Comparison of ENCODE assay signal across 27 mouse cellular contexts in genomic region chr11:115686369-115686768, GRCm38 (mm10). TPM values are rescaled to one million over a fixed set of nuclear protein-coding genes. Genes with fewer than 3 reads are reported as not detected.
DNase-seq lines count a peak whose midpoint lies in the region; ATAC-seq and TF ChIP-seq lines count a peak whose summit lies in the region.
"Had no signal": no experiment of that assay in that cellular context is flagged by ENCODE, and none has a peak within 500 bp of the region (broad histone marks: within the 10 kb centered on the region; RNA-seq: fewer than 3 reads in every experiment).

No protein-coding gene starts in this region.

- peak overlapping the region; percentile 39 for H3K4me2 ChIP-seq in heart, embryonic 13.5 days
- H3K4me2 ChIP-seq in kidney, embryonic 15.5 days: no peak overlapping the region
- no peak overlapping the region for H3K4me2 ChIP-seq in kidney, embryonic 16.5 days (replicated peaks; ENCODE audit: low read depth, low read length)
- peak overlapping the region; percentile 65 for H3K4me2 ChIP-seq in myocyte (ENCODE audit: low read depth)
- H3K4me2 ChIP-seq: forebrain, embryonic 13.5 days; liver, embryonic 15.5 days; lung, embryonic 15.5 days; midbrain, embryonic 11.5 days; neural tube, embryonic 12.5 days had no signal

- H3K27me3 ChIP-seq in heart, embryonic 13.5 days (replicated peaks): no peaks in the 10 kb centered on the region
- no peaks in the 10 kb centered on the region for H3K27me3 ChIP-seq in kidney, embryonic 15.5 days
- no peaks in the 10 kb centered on the region for H3K27me3 ChIP-seq in kidney, embryonic 16.5 days (ENCODE audit: insufficient read depth, low read length)
- no peaks in the 10 kb centered on the region for H3K27me3 ChIP-seq in myocyte (ENCODE audit: control insufficient read depth, insufficient read depth, insufficient read length)
- H3K27me3 ChIP-seq: forebrain, embryonic 13.5 days; liver, embryonic 15.5 days; lung, embryonic 15.5 days; neural tube, embryonic 12.5 days had no signal

- no peak for TF ChIP-seq POLR2A in myocyte (IDR thresholded peaks at IDR 0.05; ENCODE audit: insufficient read length, low read depth)

- H3K4me1 ChIP-seq in heart, embryonic 13.5 days: peaks cover 45% of the 10 kb centered on the region
- 0 out of 2 replicates have a peak, but pooled peaks cover 7% of the 10 kb centered on the region for H3K4me1 ChIP-seq in kidney, embryonic 15.5 days
- 0 out of 2 replicates have a peak, but pooled peaks cover 5% of the 10 kb centered on the region for H3K4me1 ChIP-seq in kidney, embryonic 16.5 days (ENCODE audit: insufficient read depth, low read length)
- H3K4me1 ChIP-seq: lung, embryonic 15.5 days; neural tube, embryonic 12.5 days had no signal

- ATAC-seq in heart, embryonic 13.5 days (ENCODE audit: extremely low read depth, insufficient number of reproducible peaks, low FRiP score, low TSS enrichment): no peak
- ATAC-seq in kidney, embryonic 15.5 days (replicated peaks; ENCODE audit: low FRiP score): no peak
- ATAC-seq in kidney, embryonic 16.5 days (ENCODE audit: low FRiP score, low TSS enrichment): no peak
- ATAC-seq: forebrain, embryonic 13.5 days; hindbrain, embryonic 16.5 days; midbrain, embryonic 16.5 days had no signal

- TF ChIP-seq CTCF in gastrocnemius, adult 2 months (IDR thresholded peaks at IDR 0.05): no peak

- peaks cover 51% of the 10 kb centered on the region for H3K36me3 ChIP-seq in heart, embryonic 13.5 days
- peaks cover 43% of the 10 kb centered on the region for H3K36me3 ChIP-seq in kidney, embryonic 15.5 days
- H3K36me3 ChIP-seq in kidney, embryonic 16.5 days (ENCODE audit: insufficient read depth, low read length): peaks cover 20% of the 10 kb centered on the region
- peaks cover 12% of the 10 kb centered on the region for H3K36me3 ChIP-seq in myocyte (ENCODE audit: control insufficient read depth, insufficient read depth)

- no peak for DNase-seq in gastrocnemius, adult 2 months
- no peak for DNase-seq in gastrocnemius, postnatal 36 days
- DNase-seq in heart, postnatal 36 days: no peak
- DNase-seq: adrenal gland, postnatal 14 days; cerebellum, adult 11 months; cerebellum, adult 9-10 months; cerebellum, postnatal 36 days; kidney, adult 18-20 months; kidney, postnatal 4 days; layer of hippocampus, adult 9-11 months; liver; right cerebral cortex, postnatal 4 days; thymus, adult 18-20 months; thymus, postnatal 36 days had no signal

- H3K27ac ChIP-seq in gastrocnemius, adult 2 months: peak overlapping the region; percentile 71
- peak overlapping the region; percentile 78 for H3K27ac ChIP-seq in heart, embryonic 13.5 days (replicated peaks)
- H3K27ac ChIP-seq in kidney, embryonic 15.5 days: peak overlapping the region; percentile 1; the same call in 1 of the 2 replicates
- H3K27ac ChIP-seq in kidney, embryonic 16.5 days (ENCODE audit: low read length): no peak overlapping the region
- H3K27ac ChIP-seq: forebrain, embryonic 13.5 days; kidney, postnatal 0 days; liver, embryonic 15.5 days; lung, embryonic 15.5 days; neural tube, embryonic 12.5 days; stomach, postnatal 0 days had no signal

- H3K9me3 ChIP-seq in heart, embryonic 13.5 days: no peaks in the 10 kb centered on the region
- no peaks in the 10 kb centered on the region for H3K9me3 ChIP-seq in kidney, embryonic 15.5 days (replicated peaks)
- no peaks in the 10 kb centered on the region for H3K9me3 ChIP-seq in kidney, embryonic 16.5 days (ENCODE audit: low read length)
- H3K9me3 ChIP-seq: forebrain, embryonic 13.5 days; liver, embryonic 15.5 days; lung, embryonic 15.5 days; neural tube, embryonic 12.5 days had no signal

- H3ac ChIP-seq in myocyte (ENCODE audit: control insufficient read depth, insufficient read length): no peak overlapping the region

- intact Hi-C loops in gastrocnemius, adult 2 months (cut with DNase I): no loop called here
- intact Hi-C loops in gastrocnemius, postnatal 36 days (cut with DNase I): no loop called here
- intact Hi-C loops in heart, postnatal 36 days (cut with DNase I): no loop called here

- 39% methylated on average over 6 of the region's 6 CpGs for WGBS in heart, embryonic 13.5 days
- 86% methylated on average over 6 of the region's 6 CpGs for WGBS in kidney, embryonic 15.5 days
- 85% methylated on average over 6 of the region's 6 CpGs for WGBS in kidney, embryonic 16.5 days

- peaks cover 78% of the 10 kb centered on the region for H3K79me2 ChIP-seq in myocyte (ENCODE audit: control insufficient read depth, insufficient read depth)

- H3K4me3 ChIP-seq in gastrocnemius, adult 2 months: no peak overlapping the region
- H3K4me3 ChIP-seq in heart, embryonic 13.5 days: no peak overlapping the region
- no peak overlapping the region for H3K4me3 ChIP-seq in kidney, embryonic 15.5 days (replicated peaks)
- no peak overlapping the region for H3K4me3 ChIP-seq in kidney, embryonic 16.5 days (ENCODE audit: low read length)
- no peak overlapping the region for H3K4me3 ChIP-seq in myocyte
- H3K4me3 ChIP-seq: forebrain, embryonic 13.5 days; liver, embryonic 15.5 days; lung, embryonic 15.5 days; neural tube, embryonic 12.5 days had no signal

- no peak overlapping the region for H3K9ac ChIP-seq in heart, embryonic 13.5 days
- H3K9ac ChIP-seq in kidney, embryonic 15.5 days: no peak overlapping the region
- H3K9ac ChIP-seq in kidney, embryonic 16.5 days (replicated peaks; ENCODE audit: low read length): no peak overlapping the region
- H3K9ac ChIP-seq: forebrain, embryonic 13.5 days; liver, embryonic 15.5 days; lung, embryonic 15.5 days; neural tube, embryonic 12.5 days had no signal

TF ChIP-seq in myocyte, 11 proteins besides CTCF, POLR2A, EP300 and RAD21:
- TF ChIP-seq POLR2AphosphoS2 (IDR thresholded peaks at IDR 0.05; ENCODE audit: insufficient read length, low read depth) (no peak), MYOG (IDR thresholded peaks at IDR 0.05; ENCODE audit: control insufficient read depth in 1 of 3, insufficient read depth in 1 of 3, insufficient read length in 2 of 3, low read depth in 2 of 3) (no peak), SRF (IDR thresholded peaks at IDR 0.05; ENCODE audit: control insufficient read depth, insufficient read length, low read depth) (no peak), CEBPB (IDR thresholded peaks at IDR 0.05; ENCODE audit: insufficient read depth, poor library complexity, severe bottlenecking) (no peak), TCF12 (IDR thresholded peaks at IDR 0.05; ENCODE audit: insufficient read depth, poor library complexity, severe bottlenecking) (no peak)

RNA-seq across cellular contexts. Expression of gene Grb2, which starts 22.0 kb away (rescaled TPM):
- total RNA-seq in gastrocnemius, adult 2 months (2021): 10 to 100 TPM; 60.3 to 74.7 TPM
- total RNA-seq in gastrocnemius, postnatal 36 days (2021): 10 to 100 TPM; 56.4 to 65.7 TPM
- polyA plus RNA-seq in heart, embryonic 13.5 days (2015; fragmentation: Nextera tagmentation; extraction: Ambion mirVana): 86.6 and 90.0 TPM in 2 replicates
- 100 to 1,000 TPM; 102 to 110 TPM for total RNA-seq in heart, postnatal 36 days (2021)
- 92.0 and 98.4 TPM in 2 replicates for polyA plus RNA-seq in kidney, embryonic 15.5 days (2015; fragmentation: Nextera tagmentation; extraction: Ambion mirVana)
- 86.5 and 87.0 TPM in 2 replicates for polyA plus RNA-seq in kidney, embryonic 16.5 days (2015; fragmentation: Nextera tagmentation; extraction: Ambion mirVana)
- 71.2 TPM for polyA plus RNA-seq in myocyte (2012; fragmentation: generic; extraction: Trizol)

RNA-seq across cellular contexts. Expression of gene Slc25a19, which starts 58.3 kb away (rescaled TPM):
- 10 to 100 TPM; 43.1 to 51.5 TPM for total RNA-seq in gastrocnemius, adult 2 months (2021)
- total RNA-seq in gastrocnemius, postnatal 36 days (2021): 10 to 100 TPM; 44.4 to 46.8 TPM
- polyA plus RNA-seq in heart, embryonic 13.5 days (2015; fragmentation: Nextera tagmentation; extraction: Ambion mirVana): 36.4 and 37.2 TPM in 2 replicates
- total RNA-seq in heart, postnatal 36 days (2021): 10 to 100 TPM; 35.5 to 38.8 TPM
- polyA plus RNA-seq in kidney, embryonic 15.5 days (2015; fragmentation: Nextera tagmentation; extraction: Ambion mirVana): 45.8 and 48.3 TPM in 2 replicates
- 51.0 and 56.1 TPM in 2 replicates for polyA plus RNA-seq in kidney, embryonic 16.5 days (2015; fragmentation: Nextera tagmentation; extraction: Ambion mirVana)
- polyA plus RNA-seq in myocyte (2012; fragmentation: generic; extraction: Trizol): 13.9 TPM

Comparison
In these comparisons a context has a peak if more than half of its experiments do, and no peak if none do; other contexts are left out.
1. H3K4me2 ChIP-seq: peak in heart, embryonic 13.5 days (single experiment) and myocyte (single experiment); none in kidney, embryonic 15.5 days (single experiment) and kidney, embryonic 16.5 days (single experiment).